Mouse (Mus musculus): ENCODE results near the gene Cyp2j13. TPM values are rescaled to one million over a fixed set of nuclear protein-coding genes. Genes with fewer than 3 reads are reported as not detected.

The Cyp2j13 gene
- not detected for total RNA-seq (2023)

GRCm38 (mm10) chr4:96077261-96078125 is at the start of gene Cyp2j13:
Cyp2j13 (minus strand) TSS chr4:96077546.

Other genes starting within 250 kb of the Cyp2j13 start
- 1 to 10 TPM; 1.7 to 3.6 TPM for gene Hook1, start 110.3 kb downstream of the Cyp2j13 start, total RNA-seq (2023)
- not detected for gene Cyp2j12, start 63.6 kb upstream of the Cyp2j13 start, total RNA-seq (2023)
- not detected for gene Cyp2j7, start 159.1 kb upstream of the Cyp2j13 start, total RNA-seq (2023)